Mouse (Mus musculus) lung, postnatal 25 days (tissue): ENCODE measurements around the gene C3.

ENCODE experiments used
- DNase-seq: peaks from one replicate; pipeline ENCODE4 v3.0.0; 2022; ENCODE audit warnings: low spot score

C3 gene

GRCm38 (mm10) chr17:57219884-57220207, 8.1 kb downstream of the C3 start:
- peak; percentile 53 for DNase-seq

- DNase-seq = peak; percentile 65
Measured at GRCm38 (mm10) chr17:57219167-57219883, 8.6 kb downstream of the C3 start.

- DNase-seq = no peak
Measured at GRCm38 (mm10) chr17:57218335-57218900, 9.5 kb downstream of the C3 start.

- no peak for DNase-seq
Measured at GRCm38 (mm10) chr17:57214676-57215387, 13.1 kb downstream of the C3 start.

- DNase-seq = no peak
Measured at GRCm38 (mm10) chr17:57211501-57211900, 16.4 kb downstream of the C3 start.

GRCm38 (mm10) chr17:57209330-57209729, 18.6 kb downstream of the C3 start:
- DNase-seq = no peak

- no peak for DNase-seq
Measured at GRCm38 (mm10) chr17:57207938-57208337, 20.0 kb downstream of the C3 start.

GRCm38 (mm10) chr17:57201841-57202724, 25.9 kb downstream of the C3 start:
- DNase-seq = no peak

GRCm38 (mm10) chr17:57198252-57198651, 29.7 kb downstream of the C3 start:
- no peak for DNase-seq

- DNase-seq = no peak
Measured at GRCm38 (mm10) chr17:57195326-57196010, 32.5 kb downstream of the C3 start.

GRCm38 (mm10) chr17:57194771-57195170, 33.2 kb downstream of the C3 start:
- no peak for DNase-seq

GRCm38 (mm10) chr17:57194041-57194507, 33.9 kb downstream of the C3 start, which contains the start of gene Tnfsf14:
TSS of gene Tnfsf14 (minus strand) at chr17:57194177.
- peak; percentile 32 for DNase-seq

GRCm38 (mm10) chr17:57188510-57189192, 39.3 kb downstream of the C3 start:
- DNase-seq = no peak

GRCm38 (mm10) chr17:57185641-57186040, 42.3 kb downstream of the C3 start:
- DNase-seq = no peak

- no peak for DNase-seq
Measured at GRCm38 (mm10) chr17:57182871-57183270, 45.1 kb downstream of the C3 start.

GRCm38 (mm10) chr17:57180363-57180762, 47.6 kb downstream of the C3 start:
- no peak for DNase-seq

GRCm38 (mm10) chr17:57173351-57173750, 54.6 kb downstream of the C3 start:
- no peak for DNase-seq

GRCm38 (mm10) chr17:57172378-57172777, 55.6 kb downstream of the C3 start:
- no peak for DNase-seq

- no peak for DNase-seq
Measured at GRCm38 (mm10) chr17:57170616-57171260, 57.2 kb downstream of the C3 start.
